Mouse (Mus musculus): ENCODE results near the gene Syndig1. TPM values are rescaled to one million over a fixed set of nuclear protein-coding genes. Genes with fewer than 3 reads are reported as not detected.

Gene Syndig1
- 17.9 and 21.0 TPM in 2 replicates for polyA plus RNA-seq (2015; fragmentation: Nextera tagmentation; extraction: Ambion mirVana)

DNA sequence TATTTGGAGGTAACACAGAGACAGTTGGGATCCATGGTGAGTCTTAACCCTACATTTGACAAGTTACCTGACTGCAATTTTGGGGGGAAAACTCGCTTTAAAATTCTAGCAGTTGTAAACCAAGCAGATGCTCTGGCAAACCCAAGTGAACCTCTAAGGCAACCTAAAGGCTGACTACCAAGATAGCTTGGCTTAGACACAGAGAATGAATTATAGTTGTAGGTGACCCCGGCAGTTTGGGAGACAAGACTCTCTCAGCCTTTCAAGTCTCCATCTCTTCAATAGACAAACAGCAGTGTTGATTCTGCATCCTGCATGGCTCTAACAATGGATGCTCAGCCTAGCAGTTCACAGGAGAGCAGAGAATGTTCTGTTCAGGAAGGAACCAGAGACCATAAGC is at the start of gene Syndig1:
Gene Syndig1, plus strand, starts transcription at position 301 of the 400 bp plus-strand sequence.
- Histone ChIP-seq H3K4me3 (replicated peaks; ENCODE audit: low read length) (peak within 1 kb of the TSS; percentile 76), H3K36me3 (ENCODE audit: control insufficient read depth, insufficient read depth) (no peaks in the 10 kb centered on the region), H3K27me3 (replicated peaks; ENCODE audit: control insufficient read depth, insufficient read depth, low read length) (peaks cover 8% of the 10 kb centered on the region), H3K4me1 (replicated peaks; ENCODE audit: control insufficient read depth, insufficient read depth, low read length) (peaks cover 16% of the 10 kb centered on the region), H3K27ac (ENCODE audit: low read length) (no peak within 1 kb of the TSS), H3K9ac (replicated peaks; ENCODE audit: low read depth, low read length) (peak within 1 kb of the TSS; percentile 71), H3K9me3 (ENCODE audit: control insufficient read depth, low read length) (no peaks in the 10 kb centered on the region), H3K4me2 (ENCODE audit: low read length) (peak within 1 kb of the TSS; percentile 74)
- ATAC-seq: no peak
- 86% methylated on average over 2 of the region's 2 CpGs for WGBS

DNA sequence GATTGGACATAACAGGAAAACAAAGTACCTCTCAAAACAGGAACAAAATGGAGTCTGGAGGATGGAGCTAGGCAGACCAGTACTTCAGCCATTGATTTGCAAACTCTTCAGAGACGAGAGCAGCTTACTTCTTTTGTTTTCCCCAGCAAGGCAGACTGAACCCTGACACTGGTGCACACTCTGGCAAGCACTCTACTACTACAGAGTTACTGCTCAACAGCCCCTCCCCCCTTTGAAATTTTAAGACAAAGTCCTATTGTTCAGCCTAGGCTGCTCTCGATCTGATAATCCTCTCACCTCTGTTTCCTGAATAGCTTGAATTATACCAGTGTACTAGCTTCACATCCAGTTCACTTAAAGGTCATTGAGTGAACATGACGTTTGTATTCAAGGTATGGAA is 30.4 kb upstream of the Syndig1 start:
- no peak overlapping the region for H3K4me2 ChIP-seq (ENCODE audit: low read length)

DNA sequence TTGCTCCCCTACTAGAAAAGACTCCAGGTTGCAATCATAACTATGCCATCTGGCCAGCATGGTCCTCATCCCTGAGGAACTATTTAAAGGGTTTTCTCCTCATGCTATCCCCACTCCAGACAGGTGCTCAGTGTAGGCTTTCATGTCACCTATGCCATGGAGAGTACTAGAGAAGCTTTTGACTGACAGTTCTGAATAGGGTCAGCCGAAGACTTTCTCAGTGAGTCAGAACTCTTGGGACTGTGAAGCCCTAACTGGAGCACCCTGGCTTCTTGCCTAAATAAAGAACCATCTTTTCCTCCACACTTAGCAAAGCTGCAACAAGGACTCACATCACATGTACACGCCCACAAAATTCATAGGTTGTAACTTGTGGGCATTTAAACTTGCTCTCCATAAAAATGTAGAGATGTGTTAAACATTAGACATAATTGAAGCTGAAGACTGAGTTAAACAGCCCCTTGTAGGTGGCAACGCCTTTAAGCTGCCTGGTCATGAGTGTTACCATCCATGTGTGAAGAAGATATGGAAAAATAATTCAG is 24.3 kb upstream of the Syndig1 start:
- H3K4me1 ChIP-seq (replicated peaks; ENCODE audit: control insufficient read depth, insufficient read depth, low read length): no peaks in the 10 kb centered on the region
- H3K4me3 ChIP-seq (replicated peaks; ENCODE audit: low read length): no peak overlapping the region
- H3K4me2 ChIP-seq (ENCODE audit: low read length): no peak overlapping the region
- no peaks in the 10 kb centered on the region for H3K9me3 ChIP-seq (ENCODE audit: control insufficient read depth, low read length)
- no peaks in the 10 kb centered on the region for H3K27me3 ChIP-seq (replicated peaks; ENCODE audit: control insufficient read depth, insufficient read depth, low read length)
- H3K9ac ChIP-seq (replicated peaks; ENCODE audit: low read depth, low read length): no peak overlapping the region
- 83% methylated on average over 3 of the region's 3 CpGs for WGBS
- ATAC-seq: no peak
- H3K27ac ChIP-seq (ENCODE audit: low read length): no peak overlapping the region
- H3K36me3 ChIP-seq (ENCODE audit: control insufficient read depth, insufficient read depth): no peaks in the 10 kb centered on the region

More for the DNA sequence above, 30.4 kb upstream of the Syndig1 start:
- Histone ChIP-seq H3K36me3 (ENCODE audit: control insufficient read depth, insufficient read depth) (no peaks in the 10 kb centered on the region), H3K27ac (ENCODE audit: low read length) (no peak overlapping the region), H3K9ac (replicated peaks; ENCODE audit: low read depth, low read length) (no peak overlapping the region), H3K27me3 (replicated peaks; ENCODE audit: control insufficient read depth, insufficient read depth, low read length) (no peaks in the 10 kb centered on the region), H3K4me3 (replicated peaks; ENCODE audit: low read length) (no peak overlapping the region), H3K9me3 (ENCODE audit: control insufficient read depth, low read length) (no peaks in the 10 kb centered on the region), H3K4me1 (replicated peaks; ENCODE audit: control insufficient read depth, insufficient read depth, low read length) (no peaks in the 10 kb centered on the region)
- ATAC-seq: peak; percentile 63
- WGBS: under 1% methylated on average over 3 of the region's 3 CpGs

DNA sequence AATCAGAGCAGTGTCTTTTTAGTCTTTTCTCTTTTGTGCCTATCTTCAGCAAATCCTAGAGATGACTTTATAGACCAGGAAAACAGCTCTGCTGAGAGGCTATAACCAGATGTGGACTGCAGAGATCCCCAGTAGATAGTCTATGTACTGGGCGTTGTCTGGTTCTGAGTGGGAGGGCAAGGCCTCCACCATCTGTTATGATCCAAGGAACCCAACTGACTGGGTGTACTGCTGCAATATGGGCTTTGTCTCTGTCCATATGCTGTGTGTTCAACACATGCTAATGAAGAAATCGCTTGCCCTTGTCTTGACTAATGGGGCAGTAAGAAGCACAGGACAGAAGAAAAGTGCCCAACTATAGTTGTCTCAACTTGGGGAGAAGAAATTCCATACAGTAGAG is 23.8 kb upstream of the Syndig1 start:
- no peak overlapping the region for H3K9ac ChIP-seq (replicated peaks; ENCODE audit: low read depth, low read length)
- H3K27ac ChIP-seq (ENCODE audit: low read length): no peak overlapping the region
- no peak overlapping the region for H3K4me3 ChIP-seq (replicated peaks; ENCODE audit: low read length)
- H3K27me3 ChIP-seq (replicated peaks; ENCODE audit: control insufficient read depth, insufficient read depth, low read length): no peaks in the 10 kb centered on the region
- no peaks in the 10 kb centered on the region for H3K4me1 ChIP-seq (replicated peaks; ENCODE audit: control insufficient read depth, insufficient read depth, low read length)
- no peaks in the 10 kb centered on the region for H3K9me3 ChIP-seq (ENCODE audit: control insufficient read depth, low read length)
- ATAC-seq: no peak
- no peak overlapping the region for H3K4me2 ChIP-seq (ENCODE audit: low read length)
- no peaks in the 10 kb centered on the region for H3K36me3 ChIP-seq (ENCODE audit: control insufficient read depth, insufficient read depth)
- 79% methylated on average over 2 of the region's 2 CpGs for WGBS

DNA sequence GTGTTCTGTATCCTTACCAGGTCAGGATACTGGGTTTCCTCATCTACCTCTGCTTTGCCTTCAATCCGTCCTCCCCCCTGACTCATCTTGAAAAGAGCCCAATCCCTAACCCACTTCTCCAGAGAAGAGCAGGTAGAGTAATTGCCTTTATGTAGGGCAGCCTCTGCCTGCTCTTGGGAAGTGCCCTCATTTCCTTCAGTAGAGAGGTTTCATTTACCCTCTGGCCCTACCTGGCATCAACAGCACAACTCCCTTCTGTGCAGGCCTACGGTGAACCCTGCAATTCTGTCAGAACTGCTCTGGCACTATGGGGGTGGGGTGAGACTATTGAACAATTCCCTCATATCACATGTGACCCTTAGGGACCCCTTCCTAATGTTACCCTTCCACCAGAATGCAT is 16.1 kb upstream of the Syndig1 start:
- Histone ChIP-seq H3K27ac (ENCODE audit: low read length) (no peak overlapping the region), H3K27me3 (replicated peaks; ENCODE audit: control insufficient read depth, insufficient read depth, low read length) (no peaks in the 10 kb centered on the region), H3K9ac (replicated peaks; ENCODE audit: low read depth, low read length) (no peak overlapping the region), H3K36me3 (ENCODE audit: control insufficient read depth, insufficient read depth) (no peaks in the 10 kb centered on the region), H3K4me3 (replicated peaks; ENCODE audit: low read length) (no peak overlapping the region), H3K9me3 (ENCODE audit: control insufficient read depth, low read length) (no peaks in the 10 kb centered on the region), H3K4me2 (ENCODE audit: low read length) (no peak overlapping the region), H3K4me1 (replicated peaks; ENCODE audit: control insufficient read depth, insufficient read depth, low read length) (no peaks in the 10 kb centered on the region)
- ATAC-seq: no peak
- WGBS: 81% methylated on average over 2 of the region's 2 CpGs

DNA sequence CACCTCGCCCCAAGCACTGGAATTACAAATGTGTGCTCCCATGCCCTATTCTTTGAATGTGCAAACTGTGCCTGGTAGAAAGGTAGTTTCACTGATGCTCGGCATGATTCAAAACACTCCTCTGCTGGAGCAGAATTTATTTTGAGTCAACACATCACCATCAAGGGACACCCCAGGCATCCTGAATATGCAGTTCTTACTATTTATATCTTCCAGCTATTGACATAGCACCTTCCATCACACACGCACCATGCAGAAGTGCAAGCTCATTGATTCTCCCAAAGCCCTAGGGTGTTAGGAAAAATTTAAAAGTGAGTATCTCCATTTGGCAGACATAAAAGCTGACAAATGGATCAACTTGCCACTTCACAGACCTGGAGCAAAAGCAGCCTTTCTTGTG is 10.6 kb upstream of the Syndig1 start:
- no peaks in the 10 kb centered on the region for H3K27me3 ChIP-seq (replicated peaks; ENCODE audit: control insufficient read depth, insufficient read depth, low read length)
- no peaks in the 10 kb centered on the region for H3K4me1 ChIP-seq (replicated peaks; ENCODE audit: control insufficient read depth, insufficient read depth, low read length)
- H3K36me3 ChIP-seq (ENCODE audit: control insufficient read depth, insufficient read depth): no peaks in the 10 kb centered on the region
- no peak overlapping the region for H3K9ac ChIP-seq (replicated peaks; ENCODE audit: low read depth, low read length)
- 66% methylated on average over 3 of the region's 3 CpGs for WGBS
- no peak overlapping the region for H3K4me2 ChIP-seq (ENCODE audit: low read length)
- H3K27ac ChIP-seq (ENCODE audit: low read length): no peak overlapping the region
- H3K4me3 ChIP-seq (replicated peaks; ENCODE audit: low read length): no peak overlapping the region
- 0 out of 2 replicates have a peak, but pooled peaks have one; percentile 38 for ATAC-seq
- no peaks in the 10 kb centered on the region for H3K9me3 ChIP-seq (ENCODE audit: control insufficient read depth, low read length)

DNA sequence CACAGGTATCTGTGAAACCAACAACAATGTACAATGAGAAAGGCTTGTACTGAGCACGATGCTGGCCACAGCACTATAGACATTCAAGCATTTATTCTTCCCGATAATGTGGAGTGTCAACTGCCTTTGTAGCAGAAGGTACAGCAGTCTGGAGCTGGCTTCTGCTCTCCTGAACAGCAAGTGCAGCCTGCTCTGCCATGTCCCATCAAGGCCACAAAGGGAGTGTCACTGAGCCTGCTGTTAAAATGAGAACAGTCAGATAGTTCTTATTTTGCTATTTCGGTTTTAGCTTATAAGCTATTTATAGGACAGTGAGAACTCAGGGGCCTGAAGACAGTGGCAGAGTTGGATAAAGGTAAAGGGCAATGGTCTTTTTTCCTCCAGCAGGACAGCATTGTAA is 9.3 kb upstream of the Syndig1 start:
- WGBS: 80% methylated on average over 3 of the region's 3 CpGs
- ATAC-seq: no peak
- H3K4me1 ChIP-seq (replicated peaks; ENCODE audit: control insufficient read depth, insufficient read depth, low read length): no peaks in the 10 kb centered on the region
- no peak overlapping the region for H3K4me2 ChIP-seq (ENCODE audit: low read length)
- no peak overlapping the region for H3K9ac ChIP-seq (replicated peaks; ENCODE audit: low read depth, low read length)
- no peaks in the 10 kb centered on the region for H3K36me3 ChIP-seq (ENCODE audit: control insufficient read depth, insufficient read depth)
- no peak overlapping the region for H3K4me3 ChIP-seq (replicated peaks; ENCODE audit: low read length)
- no peaks in the 10 kb centered on the region for H3K27me3 ChIP-seq (replicated peaks; ENCODE audit: control insufficient read depth, insufficient read depth, low read length)
- H3K9me3 ChIP-seq (ENCODE audit: control insufficient read depth, low read length): no peaks in the 10 kb centered on the region
- no peak overlapping the region for H3K27ac ChIP-seq (ENCODE audit: low read length)

DNA sequence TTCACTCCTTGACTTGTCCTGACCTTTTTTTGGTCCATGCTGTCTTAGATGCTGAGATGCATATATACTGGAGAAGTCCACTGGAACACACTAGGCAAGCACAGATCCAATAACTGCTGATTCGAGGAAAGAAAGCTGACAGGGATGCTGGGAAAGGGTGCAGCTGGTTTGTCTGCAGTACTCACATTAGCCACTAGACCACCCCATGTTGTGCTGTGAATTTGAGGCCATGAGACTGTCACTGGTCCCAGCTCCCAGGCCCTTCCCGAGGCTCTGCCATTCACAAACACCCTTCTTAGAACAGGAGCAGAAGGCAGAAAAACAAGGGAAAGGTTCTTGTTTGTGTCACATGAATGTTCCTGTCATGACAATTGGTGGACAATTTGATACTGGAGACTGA is 8.8 kb upstream of the Syndig1 start:
- ATAC-seq: no peak
- no peaks in the 10 kb centered on the region for H3K9me3 ChIP-seq (ENCODE audit: control insufficient read depth, low read length)
- no peaks in the 10 kb centered on the region for H3K4me1 ChIP-seq (replicated peaks; ENCODE audit: control insufficient read depth, insufficient read depth, low read length)
- no peak overlapping the region for H3K27ac ChIP-seq (ENCODE audit: low read length)
- WGBS: 23% methylated on average over 2 of the region's 2 CpGs
- no peak overlapping the region for H3K4me2 ChIP-seq (ENCODE audit: low read length)
- H3K36me3 ChIP-seq (ENCODE audit: control insufficient read depth, insufficient read depth): no peaks in the 10 kb centered on the region
- H3K9ac ChIP-seq (replicated peaks; ENCODE audit: low read depth, low read length): no peak overlapping the region
- H3K27me3 ChIP-seq (replicated peaks; ENCODE audit: control insufficient read depth, insufficient read depth, low read length): no peaks in the 10 kb centered on the region
- H3K4me3 ChIP-seq (replicated peaks; ENCODE audit: low read length): no peak overlapping the region

DNA sequence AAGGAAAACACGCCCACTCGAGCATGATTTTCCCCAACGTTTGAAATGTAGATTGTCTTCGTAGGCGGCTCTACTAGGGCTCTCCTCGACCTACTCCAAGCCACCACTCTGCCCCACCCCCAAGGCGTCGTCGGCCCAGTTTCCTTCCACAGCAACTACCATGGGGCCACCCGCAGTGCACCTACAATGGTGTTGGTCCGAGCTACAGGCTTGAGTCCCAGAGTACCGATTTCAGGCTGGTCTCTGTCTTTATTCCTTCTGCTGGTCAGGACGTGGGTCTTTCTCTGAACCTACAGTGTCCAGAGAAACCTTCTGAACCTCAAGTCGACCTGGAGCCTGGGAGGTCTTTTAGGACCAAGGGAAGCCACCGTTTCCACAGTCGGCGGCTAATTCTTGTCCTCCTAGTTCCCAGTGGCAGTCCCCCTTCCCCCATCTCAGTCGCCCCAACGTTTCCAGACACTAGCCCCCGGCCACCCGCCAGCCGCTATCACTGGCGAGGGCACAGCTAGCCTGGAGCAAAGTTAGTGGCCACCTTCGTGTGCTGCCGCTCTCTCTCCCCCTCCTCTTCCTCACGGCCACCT is 1.0 kb downstream of the Syndig1 start:
- Histone ChIP-seq H3K27me3 (replicated peaks; ENCODE audit: control insufficient read depth, insufficient read depth, low read length) (peaks cover 8% of the 10 kb centered on the region), H3K9me3 (ENCODE audit: control insufficient read depth, low read length) (no peaks in the 10 kb centered on the region), H3K4me1 (replicated peaks; ENCODE audit: control insufficient read depth, insufficient read depth, low read length) (peaks cover 16% of the 10 kb centered on the region), H3K4me3 (replicated peaks; ENCODE audit: low read length) (peak overlapping the region; percentile 76), H3K9ac (replicated peaks; ENCODE audit: low read depth, low read length) (peak overlapping the region; percentile 71), H3K4me2 (ENCODE audit: low read length) (peak overlapping the region; percentile 74), H3K27ac (ENCODE audit: low read length) (peak overlapping the region; percentile 18; the same call in 1 of the 2 replicates), H3K36me3 (ENCODE audit: control insufficient read depth, insufficient read depth) (no peaks in the 10 kb centered on the region)
- WGBS: 2% methylated on average over 26 of the region's 26 CpGs
- peak; percentile 18; the same call in 1 of the 2 replicates for ATAC-seq
